Mouse (Mus musculus) liver, embryonic 11.5 days (tissue): Measurements from ENCODE around the gene Kcnf1. TPM values are rescaled to one million over a fixed set of nuclear protein-coding genes. Genes with fewer than 3 reads are reported as not detected.

Source experiments
- ATAC-seq: fragments of 200-750 bp; cut with Nextera tagmentation; replicated peaks from 2 replicates; pipeline ENCODE4 v1.8.0; 2017; ENCODE audit warnings: moderate number of reproducible peaks, mild to moderate bottlenecking, moderate TSS enrichment, moderate library complexity; ENCODE audit not compliant: low FRiP score
- DNase-seq: peaks from one replicate; pipeline ENCODE4 v3.0.0-alpha.2; 2017; ENCODE audit warnings: low spot score
- H3K27ac ChIP-seq: fragments of 300-500 bp; sonication (generic); 2 replicates; pipeline ENCODE4 v1.5.1; 2014; ENCODE audit warnings: mild to moderate bottlenecking, low read depth, low read length, control low read depth
- H3K27me3 ChIP-seq: fragments of 300-500 bp; sonication (generic); replicated peaks from 2 replicates; pipeline ENCODE4 v1.6.1; 2014; ENCODE audit warnings: low read length, mixed read lengths; ENCODE audit not compliant: control insufficient read depth, insufficient read depth
- H3K36me3 ChIP-seq: fragments of 300-500 bp; sonication (generic); 2 replicates; pipeline ENCODE4 v1.6.1; 2014; ENCODE audit warnings: mild to moderate bottlenecking, low read length, moderate library complexity, mixed read lengths; ENCODE audit not compliant: control insufficient read depth, insufficient read depth
- H3K4me1 ChIP-seq: fragments of 300-500 bp; sonication (generic); replicated peaks from 2 replicates; pipeline ENCODE4 v1.6.1; 2014; ENCODE audit warnings: low read length, mixed read lengths; ENCODE audit not compliant: control insufficient read depth, insufficient read depth
- H3K4me2 ChIP-seq: fragments of 300-500 bp; sonication (generic); 2 replicates; pipeline ENCODE4 v1.6.1; 2014; ENCODE audit warnings: mild to moderate bottlenecking, control low read depth, moderate library complexity
- H3K4me3 ChIP-seq: fragments of 300-500 bp; sonication (generic); 2 replicates; pipeline ENCODE4 v1.5.1; 2014; ENCODE audit warnings: low read depth, low read length, control low read depth
- H3K9ac ChIP-seq: fragments of 300-500 bp; sonication (generic); 2 replicates; pipeline ENCODE4 v1.6.1; 2014; ENCODE audit warnings: low read depth, low read length, control low read depth
- H3K9me3 ChIP-seq: fragments of 300-500 bp; sonication (generic); 2 replicates; pipeline ENCODE4 v1.6.1; 2016; ENCODE audit warnings: low read length, inconsistent platforms, mixed read lengths; ENCODE audit not compliant: control insufficient read depth
- WGBS: fragments of 180-500 bp; shearing (Covaris S2); extraction: QIAGEN DNeasy Blood & Tissue Kit; methylation state at CpG from one replicate; pipeline ENCODE4 v1.1.7; 2014; 5-methylcytosine and 5-hydroxymethylcytosine counted together
- polyA plus RNA-seq: library from polyadenylated mRNA; unstranded; fragments of >200 nt; fragmentation: Nextera tagmentation; extraction: Ambion mirVana; gene quantifications from 2 replicates; pipeline ENCODE4 v1.2.1, GENCODE M21; 2014

The Kcnf1 gene
- polyA plus RNA-seq, 1 experiment from 2014 or later, result 0.82 TPM

DNA sequence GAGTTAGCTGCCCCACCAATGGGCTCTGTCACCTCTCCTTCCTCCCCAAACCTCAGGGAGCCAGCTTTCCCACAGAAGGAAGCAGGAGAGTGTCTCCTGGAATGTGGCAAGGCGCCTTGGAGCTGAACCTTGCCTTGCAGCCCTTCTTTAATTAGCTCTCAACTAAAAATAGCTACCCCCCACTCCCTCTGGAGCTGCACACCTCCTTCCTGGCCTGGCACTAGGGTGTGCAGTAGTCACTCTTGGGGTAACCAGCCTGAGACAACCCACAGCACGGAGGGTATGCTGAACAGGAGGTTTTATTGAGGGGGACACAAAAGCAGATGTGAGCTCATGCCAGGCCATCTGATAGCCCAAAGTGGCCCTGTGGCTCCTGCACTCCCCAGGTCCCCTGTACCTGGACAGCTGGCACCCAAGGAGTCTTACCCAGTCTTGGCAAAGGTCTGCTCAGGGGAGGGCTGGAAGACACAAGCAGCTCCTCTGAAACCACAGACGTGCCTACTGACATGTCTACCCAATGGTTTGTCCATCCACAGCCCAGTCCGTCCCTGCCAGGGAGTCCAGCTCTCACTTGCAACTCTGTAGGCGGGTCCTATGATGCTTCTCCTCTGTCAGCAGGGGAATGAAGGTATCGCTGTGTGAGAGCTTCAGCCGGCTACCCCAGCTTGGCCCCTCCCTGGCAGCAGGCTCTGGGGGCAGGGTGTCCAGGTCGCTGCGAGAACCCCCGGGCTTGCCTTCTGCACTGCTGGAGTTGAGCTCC, 2.4 kb downstream of the Kcnf1 start:
- DNase-seq (no peak), ATAC-seq (no peak)
- H3K27ac ChIP-seq, result no peak overlapping the region
- 64% methylated on average over 10 of the region's 10 CpGs for WGBS
- peaks cover 35% of the 10 kb centered on the region for H3K27me3 ChIP-seq
- H3K4me2 ChIP-seq, result no peak overlapping the region
- H3K4me1 ChIP-seq, result no peaks in the 10 kb centered on the region
- no peak overlapping the region for H3K4me3 ChIP-seq
- H3K36me3 ChIP-seq, result no peaks in the 10 kb centered on the region
- no peak overlapping the region for H3K9ac ChIP-seq
- H3K9me3 ChIP-seq, result no peaks in the 10 kb centered on the region

DNA sequence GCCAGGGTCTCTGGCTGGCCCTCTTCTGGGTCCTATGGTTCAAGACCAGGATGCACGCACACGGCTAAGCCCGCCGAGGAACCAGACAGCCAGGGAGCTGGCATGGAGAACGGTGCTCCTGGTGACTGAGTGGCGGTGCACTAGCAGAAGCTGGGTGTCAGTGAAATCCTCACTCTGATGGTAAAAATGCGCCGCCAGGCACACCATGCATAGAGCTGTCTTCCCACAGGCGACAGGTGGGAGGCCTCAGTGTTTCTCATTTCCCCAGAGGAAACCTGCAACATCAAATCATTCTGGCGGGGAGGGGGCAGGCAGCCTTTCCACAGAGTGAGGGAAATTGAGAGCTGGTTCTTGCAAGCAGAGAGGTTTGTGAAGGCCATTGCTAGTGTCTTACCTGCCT, 6.3 kb downstream of the Kcnf1 start:
- Histone ChIP-seq H3K4me1 (no peaks in the 10 kb centered on the region), H3K9ac (no peak overlapping the region), H3K36me3 (no peaks in the 10 kb centered on the region), H3K4me3 (no peak overlapping the region), H3K27ac (no peak overlapping the region), H3K4me2 (no peak overlapping the region), H3K9me3 (no peaks in the 10 kb centered on the region), H3K27me3 (peaks cover 15% of the 10 kb centered on the region)
- ATAC-seq (no peak), DNase-seq (no peak)
- WGBS, result 80% methylated on average over 10 of the region's 10 CpGs

DNA sequence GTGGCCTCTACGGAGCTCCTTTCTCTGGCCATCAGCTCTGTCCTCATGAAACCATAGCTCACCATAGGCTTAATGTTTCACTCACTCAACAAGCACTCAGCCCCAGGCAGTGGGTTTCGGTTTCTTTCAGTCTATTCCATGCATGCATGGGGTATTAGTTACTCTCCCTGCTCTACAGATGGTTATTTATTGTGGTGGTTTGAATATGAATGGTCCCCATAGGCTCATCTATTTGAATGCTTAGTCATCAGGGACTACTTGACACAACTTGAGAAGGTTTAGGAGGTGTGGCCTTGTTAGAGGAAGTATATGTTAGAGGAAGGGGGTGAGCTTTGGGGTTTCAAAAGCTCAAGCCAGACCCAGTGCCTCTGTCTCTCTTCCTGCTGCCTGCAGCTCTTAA, 10.6 kb downstream of the Kcnf1 start:
- WGBS, result 91% methylated on average over 2 of the region's 2 CpGs
- no peak for ATAC-seq

DNA sequence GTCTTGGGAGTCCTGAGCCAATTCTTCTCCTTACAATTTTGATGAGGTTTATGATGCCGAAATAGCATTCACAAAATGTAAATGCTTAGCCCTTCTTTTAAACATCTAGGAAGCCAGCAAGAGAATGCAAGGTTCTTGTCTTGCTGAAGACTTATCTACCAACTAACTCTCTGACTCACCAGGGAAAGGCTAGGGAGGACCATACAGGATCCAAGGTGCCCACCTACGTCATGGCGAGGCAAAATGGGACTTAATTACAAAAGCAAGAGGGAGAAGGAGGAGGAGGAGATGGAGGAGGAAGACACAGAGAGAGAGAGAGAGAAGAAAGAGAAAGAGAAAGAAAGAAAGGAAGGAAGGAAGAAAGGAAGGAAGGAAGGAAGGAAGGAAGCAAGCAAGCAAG, 12.7 kb downstream of the Kcnf1 start:
- Histone ChIP-seq H3K9ac (no peak overlapping the region), H3K4me3 (no peak overlapping the region), H3K4me1 (no peaks in the 10 kb centered on the region), H3K36me3 (no peaks in the 10 kb centered on the region), H3K4me2 (no peak overlapping the region), H3K27me3 (no peaks in the 10 kb centered on the region), H3K27ac (no peak overlapping the region), H3K9me3 (no peaks in the 10 kb centered on the region)
- 86% methylated on average over 3 of the region's 3 CpGs for WGBS
- ATAC-seq (no peak), DNase-seq (no peak)

More for the DNA sequence above, 10.6 kb downstream of the Kcnf1 start:
- H3K9ac ChIP-seq, result no peak overlapping the region
- DNase-seq, result no peak
- no peaks in the 10 kb centered on the region for H3K4me1 ChIP-seq
- H3K4me2 ChIP-seq, result no peak overlapping the region
- H3K9me3 ChIP-seq, result no peaks in the 10 kb centered on the region
- H3K36me3 ChIP-seq, result no peaks in the 10 kb centered on the region
- no peak overlapping the region for H3K27ac ChIP-seq
- no peak overlapping the region for H3K4me3 ChIP-seq
- H3K27me3 ChIP-seq, result no peaks in the 10 kb centered on the region

DNA sequence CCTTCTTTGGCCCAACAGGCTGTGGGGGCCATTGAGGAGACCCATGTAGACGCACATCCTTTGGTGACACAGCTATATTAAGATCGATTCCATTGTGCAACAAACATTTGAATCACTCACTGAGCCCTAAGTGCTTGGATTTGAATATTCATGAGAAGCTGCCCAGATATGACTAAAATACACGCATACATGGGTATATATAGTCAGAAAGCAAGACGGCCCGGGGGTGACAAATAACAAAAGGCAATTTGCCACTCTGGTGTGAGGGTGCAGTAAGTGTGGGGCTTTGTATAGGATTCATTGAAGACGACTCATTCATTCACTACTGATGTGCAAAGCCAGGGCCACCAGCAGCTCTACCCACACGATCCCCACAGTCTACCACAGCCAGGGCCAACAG, 17.1 kb downstream of the Kcnf1 start:
- H3K27ac ChIP-seq, result no peak overlapping the region
- ATAC-seq (no peak), DNase-seq (no peak)
- no peaks in the 10 kb centered on the region for H3K36me3 ChIP-seq
- H3K4me3 ChIP-seq, result no peak overlapping the region
- H3K4me1 ChIP-seq, result no peaks in the 10 kb centered on the region
- no peak overlapping the region for H3K4me2 ChIP-seq
- no peaks in the 10 kb centered on the region for H3K9me3 ChIP-seq
- H3K27me3 ChIP-seq, result no peaks in the 10 kb centered on the region
- H3K9ac ChIP-seq, result no peak overlapping the region
- 85% methylated on average over 7 of the region's 7 CpGs for WGBS

DNA sequence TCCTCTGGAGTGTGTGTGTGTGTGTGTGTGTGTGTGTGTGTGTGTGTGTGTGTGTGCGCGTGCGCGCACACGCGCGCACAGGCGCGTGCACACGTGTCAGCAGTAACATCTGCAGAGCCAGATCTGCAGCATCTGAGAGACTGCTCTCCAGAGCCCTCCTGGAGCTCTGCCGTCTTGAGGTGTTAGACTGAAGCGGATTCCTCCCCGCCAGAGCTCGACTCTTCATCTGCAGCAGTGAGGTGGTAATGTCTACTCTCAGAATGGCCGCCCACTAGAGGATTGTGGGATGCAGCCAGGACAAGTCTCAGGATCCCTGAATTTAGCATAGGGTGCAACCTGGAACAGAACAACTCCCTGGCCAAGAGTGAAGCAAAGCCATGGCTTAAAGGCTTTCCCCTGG, 19.1 kb downstream of the Kcnf1 start:
- H3K9me3 ChIP-seq, result no peaks in the 10 kb centered on the region
- H3K27me3 ChIP-seq, result no peaks in the 10 kb centered on the region
- ATAC-seq, result no peak
- H3K27ac ChIP-seq, result no peak overlapping the region
- no peak for DNase-seq
- no peak overlapping the region for H3K4me2 ChIP-seq
- no peaks in the 10 kb centered on the region for H3K4me1 ChIP-seq
- 88% methylated on average over 15 of the region's 15 CpGs for WGBS
- H3K4me3 ChIP-seq, result no peak overlapping the region
- no peaks in the 10 kb centered on the region for H3K36me3 ChIP-seq
- no peak overlapping the region for H3K9ac ChIP-seq

DNA sequence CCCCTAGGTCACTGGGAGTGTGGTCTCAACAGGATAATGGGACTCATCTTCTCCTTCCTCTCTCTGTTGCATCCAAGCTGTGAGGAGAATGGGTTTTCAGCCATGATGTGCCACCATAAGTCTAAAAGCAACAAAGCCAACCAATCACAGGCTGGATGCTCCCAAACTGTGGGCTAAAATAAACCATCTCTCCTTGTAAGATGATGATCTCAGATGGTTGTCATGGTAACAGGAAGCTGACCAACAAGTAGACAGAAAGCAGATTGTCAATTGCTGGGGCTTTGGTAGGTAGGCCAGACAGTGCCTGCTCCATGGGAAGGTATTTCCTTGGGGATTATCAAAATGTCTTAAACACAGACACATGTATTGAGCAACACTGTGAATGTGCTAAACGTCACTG, 20.9 kb downstream of the Kcnf1 start:
- Histone ChIP-seq H3K27me3 (no peaks in the 10 kb centered on the region), H3K4me2 (no peak overlapping the region), H3K27ac (no peak overlapping the region), H3K9ac (no peak overlapping the region), H3K4me1 (no peaks in the 10 kb centered on the region), H3K36me3 (no peaks in the 10 kb centered on the region), H3K9me3 (no peaks in the 10 kb centered on the region), H3K4me3 (no peak overlapping the region)
- DNase-seq (no peak), ATAC-seq (no peak)
- WGBS, result 69% methylated on average over 1 of the region's 1 CpGs

DNA sequence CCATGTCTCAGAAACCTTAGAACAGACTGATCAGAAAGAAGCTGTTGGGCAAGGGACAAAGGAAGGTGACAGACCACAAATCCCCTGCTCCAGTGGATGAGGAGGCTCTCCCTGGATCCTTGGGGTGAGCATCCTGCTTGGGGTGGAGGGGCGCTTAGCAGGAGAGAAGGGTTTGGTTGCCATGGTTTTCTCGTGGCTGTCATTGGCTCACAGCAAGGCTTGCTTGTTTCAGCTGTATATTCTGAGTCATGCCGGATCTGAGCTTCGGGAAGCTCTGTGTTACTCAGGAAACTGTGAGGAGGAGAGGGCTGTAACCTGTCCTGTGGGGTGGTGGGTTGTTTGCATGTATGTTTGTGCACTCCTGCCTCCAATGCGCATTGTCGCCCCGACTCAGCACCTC, 23.8 kb downstream of the Kcnf1 start:
- no peaks in the 10 kb centered on the region for H3K27me3 ChIP-seq
- no peak overlapping the region for H3K4me3 ChIP-seq
- no peaks in the 10 kb centered on the region for H3K4me1 ChIP-seq
- H3K4me2 ChIP-seq, result no peak overlapping the region
- H3K27ac ChIP-seq, result no peak overlapping the region
- DNase-seq, result no peak
- 80% methylated on average over 7 of the region's 7 CpGs for WGBS
- H3K9me3 ChIP-seq, result no peaks in the 10 kb centered on the region
- H3K9ac ChIP-seq, result no peak overlapping the region
- no peaks in the 10 kb centered on the region for H3K36me3 ChIP-seq
- ATAC-seq, result no peak

DNA sequence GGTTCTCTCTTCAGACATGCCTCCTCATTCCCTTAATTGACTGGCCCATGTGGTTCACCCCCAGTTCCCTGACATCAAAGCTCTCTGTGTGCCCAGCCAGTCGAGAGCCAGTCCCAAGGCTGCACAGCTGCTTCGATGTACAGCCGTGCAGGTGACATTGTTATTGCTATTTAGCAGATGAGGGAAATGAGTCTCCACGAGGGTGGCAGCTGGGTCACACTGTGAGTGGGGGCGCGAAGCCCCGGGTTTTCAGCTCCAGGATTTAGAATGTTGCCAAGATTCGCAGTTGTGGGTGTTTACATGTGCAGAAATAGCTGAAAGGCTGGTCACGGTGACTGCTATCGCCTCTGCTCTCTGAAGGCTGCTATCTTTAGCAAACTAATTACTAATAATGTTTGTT, 27.8 kb downstream of the Kcnf1 start:
- no peak for DNase-seq
- no peak overlapping the region for H3K4me2 ChIP-seq
- no peak for ATAC-seq
- H3K27me3 ChIP-seq, result no peaks in the 10 kb centered on the region
- H3K9me3 ChIP-seq, result no peaks in the 10 kb centered on the region
- no peak overlapping the region for H3K4me3 ChIP-seq
- no peak overlapping the region for H3K27ac ChIP-seq
- WGBS, result 81% methylated on average over 10 of the region's 10 CpGs
- no peak overlapping the region for H3K9ac ChIP-seq
- no peaks in the 10 kb centered on the region for H3K36me3 ChIP-seq
- H3K4me1 ChIP-seq, result no peaks in the 10 kb centered on the region
